Mouse (Mus musculus): Measurements from ENCODE around the gene Ifitm6. TPM values are rescaled to one million over a fixed set of nuclear protein-coding genes. Genes with fewer than 3 reads are reported as not detected.
"Not testable (repeated sequence)": the region's sequence is repeated elsewhere in the genome, so short reads cannot be mapped to it uniquely, and the experiment has no call there.

Gene Ifitm6
- polyA plus RNA-seq, 1 experiment from 2014 or later, result not detected

GRCm38 (mm10) chr7:140971479-140972171 lies 46.1 kb downstream of the Ifitm6 start:
- H3K4me1 ChIP-seq (replicated peaks), result peaks cover 42% of the 10 kb centered on the region
- 85% methylated on average over 8 of the region's 8 CpGs for WGBS
- no peak for DNase-seq (ENCODE audit: low spot score)
- H3K4me3 ChIP-seq, result no peak overlapping the region
- no peak overlapping the region for H3K27ac ChIP-seq
- peaks cover 31% of the 10 kb centered on the region for H3K27me3 ChIP-seq (ENCODE audit: insufficient read depth, poor library complexity, severe bottlenecking)
- no peaks in the 10 kb centered on the region for H3K9me3 ChIP-seq
- H3K36me3 ChIP-seq, result no peaks in the 10 kb centered on the region

GRCm38 (mm10) chr7:140970931-140971330 lies 46.8 kb downstream of the Ifitm6 start:
- no peak for DNase-seq (ENCODE audit: low spot score)
- Histone ChIP-seq H3K4me1 (replicated peaks) (peaks cover 42% of the 10 kb centered on the region), H3K27ac (no peak overlapping the region), H3K27me3 (ENCODE audit: insufficient read depth, poor library complexity, severe bottlenecking) (peaks cover 31% of the 10 kb centered on the region), H3K9me3 (no peaks in the 10 kb centered on the region), H3K4me3 (no peak overlapping the region), H3K36me3 (no peaks in the 10 kb centered on the region)
- WGBS, result 50% methylated on average over 7 of the region's 7 CpGs

GRCm38 (mm10) chr7:140968710-140969109 lies 49.0 kb downstream of the Ifitm6 start:
- H3K36me3 ChIP-seq, result not testable (repeated sequence)
- H3K27me3 ChIP-seq (ENCODE audit: insufficient read depth, poor library complexity, severe bottlenecking), result peaks cover 19% of the 10 kb centered on the region

GRCm38 (mm10) chr7:140967862-140968591 lies 49.7 kb downstream of the Ifitm6 start:
- peaks cover 19% of the 10 kb centered on the region for H3K27me3 ChIP-seq (ENCODE audit: insufficient read depth, poor library complexity, severe bottlenecking)
- H3K36me3 ChIP-seq, result no peaks in the 10 kb centered on the region
- 7% methylated on average over 14 of the region's 14 CpGs for WGBS
- H3K27ac ChIP-seq, result no peak overlapping the region
- H3K4me1 ChIP-seq (replicated peaks), result peaks cover 21% of the 10 kb centered on the region
- H3K4me3 ChIP-seq, result no peak overlapping the region
- DNase-seq (ENCODE audit: low spot score), result no peak
- H3K9me3 ChIP-seq, result no peaks in the 10 kb centered on the region

More at GRCm38 (mm10) chr7:140968710-140969109, 49.0 kb downstream of the Ifitm6 start:
- not testable (repeated sequence) for H3K9me3 ChIP-seq; H3K27ac ChIP-seq; H3K4me3 ChIP-seq; DNase-seq (ENCODE audit: low spot score)
- H3K4me1 ChIP-seq (replicated peaks), result peaks cover 28% of the 10 kb centered on the region
- 18% methylated on average over 3 of the region's 3 CpGs for WGBS

GRCm38 (mm10) chr7:140966921-140967320 lies 50.8 kb downstream of the Ifitm6 start, which contains the start of gene Ifitm1:
Gene Ifitm1 (plus strand): TSS chr7:140967221.
- 82% methylated on average over 4 of the region's 4 CpGs for WGBS
- Histone ChIP-seq H3K4me3 (no peak within 1 kb of the TSS), H3K27me3 (ENCODE audit: insufficient read depth, poor library complexity, severe bottlenecking) (peaks cover 19% of the 10 kb centered on the region), H3K27ac (no peak within 1 kb of the TSS), H3K9me3 (no peaks in the 10 kb centered on the region), H3K4me1 (replicated peaks) (peaks cover 21% of the 10 kb centered on the region), H3K36me3 (no peaks in the 10 kb centered on the region)
- DNase-seq (ENCODE audit: low spot score), result no peak

Other genes starting within 250 kb of the Ifitm6 start
- 0.27 TPM in 1 of 2 replicates, not detected in the other for gene Syce1, start 230.1 kb downstream of the Ifitm6 start, polyA plus RNA-seq (2016; fragmentation: Nextera tagmentation; extraction: Ambion mirVana)
- gene Zfp941, start 195.7 kb downstream of the Ifitm6 start, polyA plus RNA-seq (2016; fragmentation: Nextera tagmentation; extraction: Ambion mirVana), result 3.5 and 5.1 TPM in 2 replicates
- gene Urah, start 182.9 kb downstream of the Ifitm6 start, polyA plus RNA-seq (2016; fragmentation: Nextera tagmentation; extraction: Ambion mirVana), result 0.71 and 0.97 TPM in 2 replicates
- gene Scgb1c1, start 172.4 kb downstream of the Ifitm6 start, polyA plus RNA-seq (2016; fragmentation: Nextera tagmentation; extraction: Ambion mirVana), result not detected in 2 replicates
- not detected in 2 replicates for gene Odf3, start 170.1 kb downstream of the Ifitm6 start, polyA plus RNA-seq (2016; fragmentation: Nextera tagmentation; extraction: Ambion mirVana)
- gene Gm45785, start 161.6 kb downstream of the Ifitm6 start, polyA plus RNA-seq (2016; fragmentation: Nextera tagmentation; extraction: Ambion mirVana), result not detected in 2 replicates
- 67.0 and 81.7 TPM in 2 replicates for gene Ric8a, start 161.0 kb downstream of the Ifitm6 start, polyA plus RNA-seq (2016; fragmentation: Nextera tagmentation; extraction: Ambion mirVana)
- gene Bet1l, start 160.3 kb downstream of the Ifitm6 start, polyA plus RNA-seq (2016; fragmentation: Nextera tagmentation; extraction: Ambion mirVana), result 20.9 and 28.8 TPM in 2 replicates
- gene Psmd13, start 136.0 kb downstream of the Ifitm6 start, polyA plus RNA-seq (2016; fragmentation: Nextera tagmentation; extraction: Ambion mirVana), result 325 and 344 TPM in 2 replicates
- 27.3 and 28.3 TPM in 2 replicates for gene Sirt3, start 135.6 kb downstream of the Ifitm6 start, polyA plus RNA-seq (2016; fragmentation: Nextera tagmentation; extraction: Ambion mirVana)
- gene Cox8b, start 117.5 kb downstream of the Ifitm6 start, polyA plus RNA-seq (2016; fragmentation: Nextera tagmentation; extraction: Ambion mirVana), result not detected in 2 replicates
- gene Nlrp6, start 97.0 kb downstream of the Ifitm6 start, polyA plus RNA-seq (2016; fragmentation: Nextera tagmentation; extraction: Ambion mirVana), result 0.21 TPM in 1 of 2 replicates, not detected in the other
- gene Pgghg, start 76.5 kb downstream of the Ifitm6 start, polyA plus RNA-seq (2016; fragmentation: Nextera tagmentation; extraction: Ambion mirVana), result 16.8 and 17.0 TPM in 2 replicates
- 1.3 and 2.7 TPM in 2 replicates for gene Ifitm5, start 67.6 kb downstream of the Ifitm6 start, polyA plus RNA-seq (2016; fragmentation: Nextera tagmentation; extraction: Ambion mirVana)
- gene Gm45717, start 62.0 kb downstream of the Ifitm6 start, polyA plus RNA-seq (2016; fragmentation: Nextera tagmentation; extraction: Ambion mirVana), result 0.35 and 0.80 TPM in 2 replicates
- 388 and 494 TPM in 2 replicates for gene Ifitm2, start 61.9 kb downstream of the Ifitm6 start, polyA plus RNA-seq (2016; fragmentation: Nextera tagmentation; extraction: Ambion mirVana)
- gene Ifitm1, start 50.7 kb downstream of the Ifitm6 start, polyA plus RNA-seq (2016; fragmentation: Nextera tagmentation; extraction: Ambion mirVana), result 5.1 and 6.9 TPM in 2 replicates
- 21.0 and 23.9 TPM in 2 replicates for gene Ifitm3, start 7.2 kb downstream of the Ifitm6 start, polyA plus RNA-seq (2016; fragmentation: Nextera tagmentation; extraction: Ambion mirVana)
- gene Gm17387, start 11.2 kb upstream of the Ifitm6 start, polyA plus RNA-seq (2016; fragmentation: Nextera tagmentation; extraction: Ambion mirVana), result not detected in 2 replicates
- 26.4 and 35.1 TPM in 2 replicates for gene B4galnt4, start 43.2 kb upstream of the Ifitm6 start, polyA plus RNA-seq (2016; fragmentation: Nextera tagmentation; extraction: Ambion mirVana)
- 5.1 and 5.2 TPM in 2 replicates for gene Pkp3, start 60.3 kb upstream of the Ifitm6 start, polyA plus RNA-seq (2016; fragmentation: Nextera tagmentation; extraction: Ambion mirVana)
- gene Sigirr, start 82.6 kb upstream of the Ifitm6 start, polyA plus RNA-seq (2016; fragmentation: Nextera tagmentation; extraction: Ambion mirVana), result 1.9 and 2.7 TPM in 2 replicates
- gene Ano9, start 99.9 kb upstream of the Ifitm6 start, polyA plus RNA-seq (2016; fragmentation: Nextera tagmentation; extraction: Ambion mirVana), result 0.20 and 1.6 TPM in 2 replicates
- gene Ptdss2, start 104.5 kb upstream of the Ifitm6 start, polyA plus RNA-seq (2016; fragmentation: Nextera tagmentation; extraction: Ambion mirVana), result 80.1 and 80.2 TPM in 2 replicates
- 68.4 and 72.4 TPM in 2 replicates for gene Rnh1, start 154.9 kb upstream of the Ifitm6 start, polyA plus RNA-seq (2016; fragmentation: Nextera tagmentation; extraction: Ambion mirVana)
- gene Hras, start 176.1 kb upstream of the Ifitm6 start, polyA plus RNA-seq (2016; fragmentation: Nextera tagmentation; extraction: Ambion mirVana), result 96.8 and 115 TPM in 2 replicates
- 14.9 and 17.3 TPM in 2 replicates for gene Lrrc56, start 176.2 kb upstream of the Ifitm6 start, polyA plus RNA-seq (2016; fragmentation: Nextera tagmentation; extraction: Ambion mirVana)
- gene Lmntd2, start 196.2 kb upstream of the Ifitm6 start, polyA plus RNA-seq (2016; fragmentation: Nextera tagmentation; extraction: Ambion mirVana), result 3.9 and 4.0 TPM in 2 replicates
- 58.5 and 59.0 TPM in 2 replicates for gene Rassf7, start 197.9 kb upstream of the Ifitm6 start, polyA plus RNA-seq (2016; fragmentation: Nextera tagmentation; extraction: Ambion mirVana)
- 106 and 108 TPM in 2 replicates for gene Phrf1, start 210.9 kb upstream of the Ifitm6 start, polyA plus RNA-seq (2016; fragmentation: Nextera tagmentation; extraction: Ambion mirVana)
- 1.0 and 1.2 TPM in 2 replicates for gene Irf7, start 248.6 kb upstream of the Ifitm6 start, polyA plus RNA-seq (2016; fragmentation: Nextera tagmentation; extraction: Ambion mirVana)